ENCODE assay signal across 9 mouse cellular contexts in genomic region chr17:46702506-46702905, GRCm38 (mm10). TPM values are rescaled to one million over a fixed set of nuclear protein-coding genes. Genes with fewer than 3 reads are reported as not detected.
DNase-seq lines count a peak whose midpoint lies in the region; ATAC-seq and TF ChIP-seq lines count a peak whose summit lies in the region.
"Had no signal": no experiment of that assay in that cellular context is flagged by ENCODE, and none has a peak within 500 bp of the region (broad histone marks: within the 10 kb centered on the region; RNA-seq: fewer than 3 reads in every experiment).

No protein-coding gene starts in this region.

- peaks cover 22% of the 10 kb centered on the region for H3K36me3 ChIP-seq in heart, embryonic 12.5 days
- no peaks in the 10 kb centered on the region; the same call in 1 of the 2 replicates for H3K36me3 ChIP-seq in neural tube, embryonic 11.5 days (ENCODE audit: control insufficient read depth, insufficient read depth, low read length)
- peaks cover 24% of the 10 kb centered on the region for H3K36me3 ChIP-seq in liver, embryonic 13.5 days
- H3K36me3 ChIP-seq in stomach, postnatal 0 days (ENCODE audit: control insufficient read depth, insufficient read depth, low read length), result no peaks in the 10 kb centered on the region; the same call in 1 of the 2 replicates

- H3K27ac ChIP-seq in heart, embryonic 12.5 days (ENCODE audit: poor library complexity, severe bottlenecking), result no peak overlapping the region
- H3K27ac ChIP-seq in neural tube, embryonic 11.5 days (ENCODE audit: low read depth, low read length), result no peak overlapping the region
- H3K27ac ChIP-seq in liver, embryonic 13.5 days, result no peak overlapping the region
- H3K27ac ChIP-seq in stomach, postnatal 0 days (replicated peaks), result no peak overlapping the region

- peak overlapping the region; percentile 94; the same call in 1 of the 2 replicates for H3K4me2 ChIP-seq in heart, embryonic 12.5 days
- no peak overlapping the region for H3K4me2 ChIP-seq in neural tube, embryonic 11.5 days (ENCODE audit: low read depth)
- peak overlapping the region; percentile 91 for H3K4me2 ChIP-seq in liver, embryonic 13.5 days
- no peak overlapping the region for H3K4me2 ChIP-seq in stomach, postnatal 0 days (replicated peaks; ENCODE audit: low read depth)

- H3K4me3 ChIP-seq in heart, embryonic 12.5 days, result no peak overlapping the region
- H3K4me3 ChIP-seq in neural tube, embryonic 11.5 days (ENCODE audit: low read depth, low read length), result no peak overlapping the region; the same call in 1 of the 2 replicates
- peak overlapping the region; percentile 91; the same call in 1 of the 2 replicates for H3K4me3 ChIP-seq in liver, embryonic 13.5 days (replicated peaks)
- H3K4me3 ChIP-seq in stomach, postnatal 0 days (ENCODE audit: low read depth, low read length), result no peak overlapping the region

- ATAC-seq in heart, embryonic 12.5 days (ENCODE audit: insufficient number of reproducible peaks, low FRiP score), result no peak
- no peak for ATAC-seq in neural tube, embryonic 11.5 days (ENCODE audit: insufficient read depth, low FRiP score, low TSS enrichment)
- ATAC-seq in liver, embryonic 13.5 days (ENCODE audit: low read depth), result no peak
- ATAC-seq in stomach, postnatal 0 days (ENCODE audit: low FRiP score, low TSS enrichment), result no peak

- peaks cover 41% of the 10 kb centered on the region for H3K4me1 ChIP-seq in heart, embryonic 12.5 days (replicated peaks)
- H3K4me1 ChIP-seq in neural tube, embryonic 11.5 days (ENCODE audit: control insufficient read depth, insufficient read depth, low read length), result peaks cover 17% of the 10 kb centered on the region
- H3K4me1 ChIP-seq in liver, embryonic 13.5 days (replicated peaks), result peaks cover 66% of the 10 kb centered on the region
- peaks cover 5% of the 10 kb centered on the region; the same call in 1 of the 2 replicates for H3K4me1 ChIP-seq in stomach, postnatal 0 days (replicated peaks; ENCODE audit: control insufficient read depth, insufficient read depth)

- H3K9me3 ChIP-seq in heart, embryonic 12.5 days (replicated peaks), result no peaks in the 10 kb centered on the region
- no peaks in the 10 kb centered on the region for H3K9me3 ChIP-seq in neural tube, embryonic 11.5 days (ENCODE audit: control insufficient read depth, low read length)
- H3K9me3 ChIP-seq in liver, embryonic 13.5 days (replicated peaks), result no peaks in the 10 kb centered on the region
- no peaks in the 10 kb centered on the region for H3K9me3 ChIP-seq in stomach, postnatal 0 days (ENCODE audit: control insufficient read depth, low read length)

- no peak for TF ChIP-seq EP300 in stomach, postnatal 0 days (optimal IDR thresholded peaks at IDR 0.05)

- TF ChIP-seq CTCF in stomach, postnatal 0 days (IDR thresholded peaks at IDR 0.05; ENCODE audit: low read depth), result no peak

- intact Hi-C loops in heart, postnatal 36 days (cut with DNase I), result no loop called here
- intact Hi-C loops in left cerebral cortex, postnatal 25 days (cut with DNase I), result no loop called here

- no peak for DNase-seq in heart, postnatal 36 days
- no peak for DNase-seq in neural tube, embryonic 11.5 days (ENCODE audit: low spot score)
- DNase-seq in neural tube, embryonic 10.5 days (ENCODE audit: extremely low spot score, low spot score), result no peak
- DNase-seq in liver, embryonic 13.5 days, result no peak
- DNase-seq in stomach, postnatal 0 days (ENCODE audit: low spot score), result no peak
- DNase-seq in left cerebral cortex, postnatal 25 days (ENCODE audit: low spot score in 2 of 2), result no peak
- DNase-seq in ovary, postnatal 10 days (ENCODE audit: low spot score), result no peak
- DNase-seq: heart, postnatal 14 days had no signal

- peak overlapping the region; percentile 92; the same call in 1 of the 2 replicates for H3K9ac ChIP-seq in heart, embryonic 12.5 days
- peak overlapping the region; percentile 39; the same call in 1 of the 2 replicates for H3K9ac ChIP-seq in neural tube, embryonic 11.5 days (ENCODE audit: low read length)
- H3K9ac ChIP-seq in liver, embryonic 13.5 days, result peak overlapping the region; percentile 95; the same call in 1 of the 2 replicates
- H3K9ac ChIP-seq in stomach, postnatal 0 days (ENCODE audit: low read length), result peak overlapping the region; percentile 31; the same call in 1 of the 2 replicates

- 81% methylated on average over 5 of the region's 5 CpGs for WGBS in heart, embryonic 12.5 days
- 87% methylated on average over 5 of the region's 5 CpGs for WGBS in neural tube, embryonic 11.5 days
- 78% methylated on average over 5 of the region's 5 CpGs for WGBS in liver, embryonic 13.5 days (ENCODE audit: insufficient replicate concordance)
- whole genome bisulfite sequencing in stomach, postnatal 0 days, result 84% methylated on average over 5 of the region's 5 CpGs

- H3K27me3 ChIP-seq in heart, embryonic 12.5 days (replicated peaks), result no peaks in the 10 kb centered on the region
- no peaks in the 10 kb centered on the region for H3K27me3 ChIP-seq in neural tube, embryonic 11.5 days (ENCODE audit: control insufficient read depth, insufficient read depth, low read length)
- H3K27me3 ChIP-seq in liver, embryonic 13.5 days, result no peaks in the 10 kb centered on the region
- no peaks in the 10 kb centered on the region for H3K27me3 ChIP-seq in stomach, postnatal 0 days (ENCODE audit: control insufficient read depth, insufficient read depth, low read length)

RNA-seq across cellular contexts. Expression of gene Ppp2r5d, which starts 2.4 kb away (rescaled TPM):
- polyA plus RNA-seq in heart, embryonic 12.5 days (2016; fragmentation: Nextera tagmentation; extraction: Ambion mirVana), result 62.8 TPM in 2 replicates
- total RNA-seq in heart, postnatal 36 days (2021), result 10 to 100 TPM; 33.2 TPM
- polyA plus RNA-seq in neural tube, embryonic 11.5 days (2014; fragmentation: Nextera tagmentation; extraction: Ambion mirVana), result 119 and 124 TPM in 2 replicates
- 31.2 and 36.0 TPM in 2 replicates for polyA plus RNA-seq in liver, embryonic 13.5 days (2015; fragmentation: Nextera tagmentation; extraction: Ambion mirVana)
- polyA plus RNA-seq in stomach, postnatal 0 days (2015; fragmentation: Nextera tagmentation; extraction: Ambion mirVana), result 27.2 and 30.3 TPM in 2 replicates
- total RNA-seq in left cerebral cortex, postnatal 25 days (2021), result 10 to 100 TPM; 81.2 to 91.0 TPM

RNA-seq across cellular contexts. Expression of gene Pex6, which starts 8.8 kb away (rescaled TPM):
- 16.9 and 17.0 TPM in 2 replicates for polyA plus RNA-seq in heart, embryonic 12.5 days (2016; fragmentation: Nextera tagmentation; extraction: Ambion mirVana)
- total RNA-seq in heart, postnatal 36 days (2021), result 10 to 100 TPM; 31.8 to 32.3 TPM
- polyA plus RNA-seq in neural tube, embryonic 11.5 days (2014; fragmentation: Nextera tagmentation; extraction: Ambion mirVana), result 18.5 and 21.5 TPM in 2 replicates
- polyA plus RNA-seq in liver, embryonic 13.5 days (2015; fragmentation: Nextera tagmentation; extraction: Ambion mirVana), result 8.5 and 9.4 TPM in 2 replicates
- 9.8 and 11.8 TPM in 2 replicates for polyA plus RNA-seq in stomach, postnatal 0 days (2015; fragmentation: Nextera tagmentation; extraction: Ambion mirVana)
- total RNA-seq in left cerebral cortex, postnatal 25 days (2021), result 10 to 100 TPM; 48.1 to 49.1 TPM

RNA-seq across cellular contexts. Expression of gene Klhdc3, which starts 21.8 kb away (rescaled TPM):
- polyA plus RNA-seq in heart, embryonic 12.5 days (2016; fragmentation: Nextera tagmentation; extraction: Ambion mirVana), result 149 and 155 TPM in 2 replicates
- total RNA-seq in heart, postnatal 36 days (2021), result 10 to 100 TPM; 85.5 to 87.7 TPM
- 130 TPM in 2 replicates for polyA plus RNA-seq in neural tube, embryonic 11.5 days (2014; fragmentation: Nextera tagmentation; extraction: Ambion mirVana)
- 73.1 and 75.6 TPM in 2 replicates for polyA plus RNA-seq in liver, embryonic 13.5 days (2015; fragmentation: Nextera tagmentation; extraction: Ambion mirVana)
- 73.7 and 75.0 TPM in 2 replicates for polyA plus RNA-seq in stomach, postnatal 0 days (2015; fragmentation: Nextera tagmentation; extraction: Ambion mirVana)
- 100 to 1,000 TPM; 211 to 226 TPM for total RNA-seq in left cerebral cortex, postnatal 25 days (2021)

RNA-seq across cellular contexts. Expression of gene Mea1, which starts 23.9 kb away (rescaled TPM):
- 116 and 123 TPM in 2 replicates for polyA plus RNA-seq in heart, embryonic 12.5 days (2016; fragmentation: Nextera tagmentation; extraction: Ambion mirVana)
- total RNA-seq in heart, postnatal 36 days (2021), result 10 to 100 TPM; 48.0 to 49.3 TPM
- polyA plus RNA-seq in neural tube, embryonic 11.5 days (2014; fragmentation: Nextera tagmentation; extraction: Ambion mirVana), result 179 and 180 TPM in 2 replicates
- 65.2 and 67.8 TPM in 2 replicates for polyA plus RNA-seq in liver, embryonic 13.5 days (2015; fragmentation: Nextera tagmentation; extraction: Ambion mirVana)
- polyA plus RNA-seq in stomach, postnatal 0 days (2015; fragmentation: Nextera tagmentation; extraction: Ambion mirVana), result 142 and 146 TPM in 2 replicates
- 100 to 1,000 TPM; 117 to 123 TPM for total RNA-seq in left cerebral cortex, postnatal 25 days (2021)

RNA-seq across cellular contexts. Expression of gene Gnmt, which starts 26.5 kb away (rescaled TPM):
- polyA plus RNA-seq in heart, embryonic 12.5 days (2016; fragmentation: Nextera tagmentation; extraction: Ambion mirVana), result 0.38 and 0.90 TPM in 2 replicates
- 1 to 10 TPM; 1.8 to 3.1 TPM for total RNA-seq in heart, postnatal 36 days (2021)
- 0.37 TPM in 1 of 2 replicates, not detected in the other for polyA plus RNA-seq in neural tube, embryonic 11.5 days (2014; fragmentation: Nextera tagmentation; extraction: Ambion mirVana)
- 11.0 and 11.7 TPM in 2 replicates for polyA plus RNA-seq in liver, embryonic 13.5 days (2015; fragmentation: Nextera tagmentation; extraction: Ambion mirVana)
- 2.1 and 3.1 TPM in 2 replicates for polyA plus RNA-seq in stomach, postnatal 0 days (2015; fragmentation: Nextera tagmentation; extraction: Ambion mirVana)
- total RNA-seq in left cerebral cortex, postnatal 25 days (2021), result under 1 TPM; 0.48 to 0.57 TPM

Comparison
In these comparisons a context has a peak if more than half of its experiments do, and no peak if none do; other contexts are left out.
1. H3K4me2 ChIP-seq: peak in heart, embryonic 12.5 days (single experiment) and liver, embryonic 13.5 days (single experiment); none in neural tube, embryonic 11.5 days (single experiment) and stomach, postnatal 0 days (single experiment).
2. H3K9ac ChIP-seq: peak in every context shown above with its lines; median percentile 95 in liver, embryonic 13.5 days; 92 in heart, embryonic 12.5 days; 39 in neural tube, embryonic 11.5 days; 31 in stomach, postnatal 0 days.